Mouse (Mus musculus): ENCODE measurements around the gene Gnai2.

DNA sequence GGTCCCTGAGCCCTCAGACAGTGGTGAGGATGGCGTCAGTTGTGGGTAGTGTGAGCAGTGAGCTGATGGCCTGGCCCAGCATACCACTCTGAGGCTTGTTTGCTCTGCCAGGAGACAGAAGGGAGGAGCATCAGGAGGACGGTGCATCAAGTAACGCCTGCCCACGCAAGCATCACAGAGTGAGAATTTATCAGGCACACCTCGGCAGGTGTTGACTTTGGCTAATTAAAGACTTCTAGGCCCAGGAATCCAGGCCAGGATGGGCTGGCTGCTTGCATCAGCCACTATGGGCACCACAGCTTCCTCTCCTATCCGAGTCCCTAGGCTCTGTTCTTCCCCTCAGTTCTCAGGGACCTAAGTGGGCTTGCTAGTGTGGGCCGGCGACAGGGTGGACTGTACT lies 27.2 kb upstream of the Gnai2 start:
- TF ChIP-seq CTCF (conservative IDR thresholded peaks at IDR 0.05; ENCODE audit: insufficient read depth, insufficient read length, low read depth, low read length) (no peak), POLR2A (IDR thresholded peaks at IDR 0.05; ENCODE audit: low read depth, low read length) (no peak)
